Mouse (Mus musculus): ENCODE measurements at regions not wholly inside any gene's neighbourhood (a gene's known extent, or its start where the extent isn't known, plus 50 kb on each side); places are given as distances from the start of the nearest gene placed in this dataset.

DNA sequence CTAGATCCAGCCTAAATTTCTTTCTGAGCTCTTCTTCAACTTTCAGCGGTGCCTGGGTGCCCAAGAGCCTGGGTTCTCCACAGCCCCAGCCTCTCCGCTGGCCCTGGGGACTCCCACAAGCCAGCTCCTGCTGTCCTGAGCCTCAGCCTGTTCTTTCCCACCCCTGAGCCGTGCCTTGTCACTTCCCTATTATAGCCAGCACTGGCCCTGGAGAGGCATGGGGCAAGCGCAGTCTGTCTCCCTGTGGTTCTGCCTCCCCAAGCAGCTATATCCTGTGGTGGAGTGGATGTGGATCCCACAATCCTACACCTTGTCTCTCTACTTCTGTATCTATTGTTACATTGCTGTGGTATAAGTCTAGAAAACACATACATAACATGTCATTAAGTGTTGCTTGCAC, 128.6 kb upstream of the Hgf start:
- DNase-seq (ENCODE audit: low spot score in 2 of 2), result no peak

- DNase-seq (ENCODE audit: low spot score in 2 of 2), result no peak
These were observed 128.0 kb upstream of the Hgf start for GRCm38 (mm10) chr5:16425302-16425701.

DNA sequence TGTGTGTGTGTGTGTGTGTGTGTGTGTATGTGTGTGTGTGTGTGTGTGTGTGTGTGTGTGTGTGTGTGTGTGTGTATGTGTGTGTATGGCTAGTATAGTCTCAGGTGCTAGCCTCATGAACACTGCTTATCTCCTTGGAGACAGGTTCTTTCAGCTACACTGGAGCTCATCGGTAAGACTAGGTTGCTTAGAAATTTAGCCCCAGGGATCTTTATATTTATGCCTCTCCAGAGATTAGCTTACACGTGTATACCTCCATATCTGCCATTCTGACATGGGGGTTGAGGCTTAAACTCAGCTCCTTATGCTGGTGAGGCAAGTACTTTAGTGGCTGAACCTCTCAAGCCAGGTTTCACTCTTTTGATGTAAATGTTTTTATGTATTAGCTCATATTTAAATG, 127.0 kb upstream of the Hgf start:
- no peak for DNase-seq (ENCODE audit: low spot score in 2 of 2)

DNA sequence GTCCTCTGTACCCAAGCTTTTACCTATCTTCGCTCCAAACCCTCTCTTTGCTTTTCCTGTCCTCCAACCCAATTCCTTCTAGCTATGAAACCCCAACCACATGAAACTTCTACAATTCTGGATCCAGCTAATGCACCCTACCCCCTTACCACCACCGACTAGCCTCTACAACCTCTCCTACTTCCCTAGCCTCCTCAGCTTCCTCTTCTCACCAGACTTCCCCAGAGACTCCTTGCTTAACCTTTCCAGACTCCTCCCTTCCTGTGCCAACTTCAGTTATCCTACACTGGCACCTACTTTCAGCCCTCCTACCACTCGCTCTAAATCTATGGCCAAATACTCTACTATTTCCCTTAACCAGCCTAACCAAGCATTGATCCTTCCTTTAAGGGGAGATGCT, 118.7 kb upstream of the Hgf start:
- DNase-seq (ENCODE audit: low spot score in 2 of 2), result no peak

GRCm38 (mm10) chr5:16445056-16445455, 108.2 kb upstream of the Hgf start:
- DNase-seq (ENCODE audit: low spot score in 2 of 2), result no peak

- DNase-seq (ENCODE audit: low spot score in 2 of 2), result no peak
These were observed 106.3 kb upstream of the Hgf start for GRCm38 (mm10) chr5:16446977-16447376.

- DNase-seq (ENCODE audit: low spot score in 2 of 2), result no peak
These were observed 91.5 kb upstream of the Hgf start for GRCm38 (mm10) chr5:16461795-16462194.

GRCm38 (mm10) chr5:16466266-16466665, 87.0 kb upstream of the Hgf start:
- DNase-seq (ENCODE audit: low spot score in 2 of 2), result no peak

DNA sequence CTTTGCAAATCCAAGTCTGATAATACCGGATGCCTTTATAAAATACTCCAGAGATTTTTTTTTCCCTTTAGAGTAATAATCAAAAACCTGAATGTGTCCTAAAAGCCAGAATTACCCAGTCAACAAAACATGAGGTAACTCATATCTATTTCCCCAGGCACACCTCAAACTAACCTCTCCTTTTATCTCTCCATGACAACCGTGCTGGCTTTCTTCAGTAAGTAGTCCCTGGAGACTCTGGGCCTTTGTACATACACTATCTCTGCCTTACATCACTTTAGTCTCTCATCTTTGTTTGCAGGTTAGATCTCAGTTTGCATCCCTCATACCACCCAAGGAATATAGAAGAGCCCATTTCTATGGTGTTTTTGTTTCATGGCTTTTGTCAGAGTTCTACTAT, 84.7 kb upstream of the Hgf start:
- no peak for DNase-seq (ENCODE audit: low spot score in 2 of 2)

- DNase-seq (ENCODE audit: low spot score in 2 of 2), result no peak
These were observed 84.1 kb upstream of the Hgf start for GRCm38 (mm10) chr5:16469221-16469620.

DNA sequence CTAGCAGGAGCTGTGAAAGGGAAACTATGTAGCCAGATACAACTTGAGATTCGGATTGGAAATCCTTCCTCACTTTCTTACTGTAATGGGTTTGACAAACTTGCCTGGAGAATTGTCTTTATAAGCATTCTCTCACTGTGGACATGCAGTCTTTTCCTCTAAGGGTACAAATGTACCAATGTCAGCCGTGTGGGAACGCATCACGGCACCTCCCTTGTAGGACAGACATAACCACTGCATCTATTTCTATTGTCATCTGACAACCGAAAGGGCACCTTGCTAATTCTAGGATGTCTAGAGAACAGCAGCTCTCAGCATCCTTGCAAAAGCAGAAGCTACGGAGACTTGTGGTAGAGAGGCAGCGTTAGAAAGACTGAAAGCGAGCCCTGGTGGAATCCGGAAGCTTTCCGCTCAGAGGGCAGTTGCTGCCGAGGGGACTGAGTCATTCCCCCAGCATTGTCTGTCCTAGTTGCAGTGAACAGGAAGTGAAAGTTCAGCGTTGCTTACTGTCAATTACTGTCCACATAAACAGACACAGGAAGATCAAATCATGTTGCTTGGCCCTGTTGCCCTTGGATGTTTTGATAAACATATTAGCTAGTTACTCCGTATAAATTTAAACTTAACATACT, 83.5 kb upstream of the Hgf start:
- peak; percentile 5 to 14 for DNase-seq (ENCODE audit: low spot score in 2 of 2)

DNA sequence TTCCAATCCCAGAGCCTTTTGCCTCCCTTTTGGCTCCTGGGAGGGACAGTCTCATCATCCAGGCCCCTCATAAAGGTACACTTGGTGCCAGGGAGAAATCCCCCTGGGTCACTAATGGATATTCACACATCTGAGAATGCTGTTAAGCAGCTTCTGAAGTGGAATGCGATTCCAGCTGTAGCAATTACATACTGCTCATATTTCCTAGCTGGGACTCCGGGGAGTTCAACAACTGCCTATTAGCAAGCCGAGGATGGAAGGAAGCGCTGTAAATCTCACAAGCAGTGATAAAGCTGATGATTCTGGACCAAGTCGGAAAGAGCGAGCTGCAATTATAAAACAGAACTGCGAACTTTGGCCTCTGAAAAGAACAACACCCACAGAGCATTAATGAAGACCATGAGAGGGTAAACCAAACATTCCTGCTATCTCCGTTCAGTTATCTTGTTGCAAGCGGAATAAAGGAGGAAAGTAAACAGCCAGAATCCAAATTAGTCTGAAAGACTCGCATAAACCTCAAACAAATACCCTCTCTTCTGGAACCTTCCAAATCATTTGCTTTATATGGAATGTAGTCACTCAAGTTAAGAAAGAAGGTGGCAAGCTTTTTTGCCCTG, 82.8 kb upstream of the Hgf start:
- no peak for DNase-seq (ENCODE audit: low spot score in 2 of 2)

DNA sequence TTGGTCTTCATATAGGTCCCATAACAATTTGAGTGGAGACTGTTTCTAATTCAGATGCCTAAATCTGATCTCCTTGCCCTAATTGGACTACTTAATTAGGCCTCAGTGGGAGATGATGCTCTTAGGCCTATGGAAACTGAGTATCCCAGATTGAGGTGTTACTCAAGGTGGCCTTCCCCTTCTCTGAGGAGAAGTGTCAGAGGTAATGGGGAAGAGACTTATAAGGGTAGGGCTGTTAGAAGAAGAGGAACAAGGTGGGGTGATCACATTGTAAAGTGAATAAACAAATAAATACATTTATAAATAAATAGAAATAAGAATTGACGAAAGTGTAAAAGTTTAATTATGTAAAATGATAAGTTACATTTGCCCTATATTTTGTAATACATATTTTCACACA, 65.3 kb upstream of the Hgf start:
- DNase-seq (ENCODE audit: low spot score in 2 of 2), result no peak

- DNase-seq (ENCODE audit: low spot score in 2 of 2), result no peak
These were observed 63.5 kb upstream of the Hgf start for GRCm38 (mm10) chr5:16489803-16490202.

DNA sequence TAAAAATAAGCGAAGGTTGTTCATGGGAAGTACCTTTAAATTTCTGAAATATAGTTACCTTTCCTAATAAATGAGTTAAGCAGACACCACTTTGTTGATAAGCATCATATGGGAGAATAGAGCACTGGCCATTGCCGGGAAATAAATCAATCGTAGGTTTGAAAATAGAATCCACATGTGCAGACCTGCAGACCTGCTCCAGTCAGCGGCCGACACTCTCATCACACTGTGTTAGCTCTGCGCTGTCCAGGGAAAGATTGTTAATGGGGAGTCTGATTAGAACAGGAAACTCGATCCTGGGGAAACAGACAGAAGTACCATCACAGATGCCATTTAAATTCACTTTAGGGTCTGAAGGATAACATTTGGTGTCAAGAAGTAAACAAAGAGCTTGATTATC, 53.4 kb upstream of the Hgf start:
- DNase-seq (ENCODE audit: low spot score in 2 of 2), result no peak

All from frontal cortex, postnatal 14 days (tissue).